ENCODE assay signal across 20 mouse cellular contexts in the genomic region with DNA sequence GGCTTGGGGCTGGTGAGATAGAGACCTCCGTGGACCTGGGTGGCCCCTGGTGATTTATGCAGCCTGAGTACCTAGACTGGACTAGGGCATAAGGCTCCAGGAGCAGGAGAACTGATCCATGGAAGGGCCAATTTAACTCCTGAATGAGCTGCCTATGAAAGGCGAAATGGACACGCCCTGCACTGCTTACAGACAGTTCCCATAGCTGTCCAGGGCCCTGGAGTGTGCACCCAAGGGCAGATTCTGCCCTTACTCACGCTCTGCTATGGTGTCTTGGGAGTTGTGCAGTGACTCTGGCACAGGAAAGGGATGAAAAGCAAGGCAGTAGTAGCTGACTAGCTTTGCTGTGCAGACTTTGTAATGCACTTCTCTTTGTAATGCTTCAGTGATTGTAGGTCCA. TPM values are rescaled to one million over a fixed set of nuclear protein-coding genes. Genes with fewer than 3 reads are reported as not detected.
DNase-seq lines count a peak whose midpoint lies in the region; ATAC-seq and TF ChIP-seq lines count a peak whose summit lies in the region.
"Had no signal": no experiment of that assay in that cellular context is flagged by ENCODE, and none has a peak within 500 bp of the region (broad histone marks: within the 10 kb centered on the region; RNA-seq: fewer than 3 reads in every experiment).

No protein-coding gene starts in this region.

- H3K36me3 ChIP-seq in heart, postnatal 0 days (replicated peaks; ENCODE audit: control insufficient read depth, insufficient read depth, low read length): peaks cover 49% of the 10 kb centered on the region
- peaks cover 11% of the 10 kb centered on the region; the same call in 1 of the 2 replicates for H3K36me3 ChIP-seq in intestine, postnatal 0 days (ENCODE audit: control insufficient read depth, insufficient read depth)
- H3K36me3 ChIP-seq in stomach, postnatal 0 days (ENCODE audit: control insufficient read depth, insufficient read depth, low read length): peaks cover 5% of the 10 kb centered on the region; the same call in 1 of the 2 replicates
- H3K36me3 ChIP-seq in hindbrain, embryonic 12.5 days: 0 out of 2 replicates have a peak, but pooled peaks cover 4% of the 10 kb centered on the region

- ATAC-seq in heart, postnatal 0 days (ENCODE audit: insufficient read depth, low read depth): no peak
- ATAC-seq in intestine, postnatal 0 days: no peak
- no peak for ATAC-seq in stomach, postnatal 0 days (ENCODE audit: low FRiP score, low TSS enrichment)
- no peak for ATAC-seq in hindbrain, embryonic 12.5 days (ENCODE audit: low FRiP score)

- H3K4me1 ChIP-seq in heart, postnatal 0 days (ENCODE audit: control insufficient read depth, insufficient read depth): peaks cover 35% of the 10 kb centered on the region
- peaks cover 24% of the 10 kb centered on the region for H3K4me1 ChIP-seq in intestine, postnatal 0 days (replicated peaks; ENCODE audit: control insufficient read depth, insufficient read depth, low read length)
- peaks cover 11% of the 10 kb centered on the region for H3K4me1 ChIP-seq in stomach, postnatal 0 days (replicated peaks; ENCODE audit: control insufficient read depth, insufficient read depth)
- 0 out of 2 replicates have a peak, but pooled peaks cover under 1% of the 10 kb centered on the region for H3K4me1 ChIP-seq in hindbrain, embryonic 12.5 days

- WGBS in heart, postnatal 0 days: 71% methylated on average over 4 of the region's 4 CpGs
- 44% methylated on average over 4 of the region's 4 CpGs for WGBS in intestine, postnatal 0 days
- WGBS in stomach, postnatal 0 days: 60% methylated on average over 4 of the region's 4 CpGs
- WGBS in hindbrain, embryonic 12.5 days: 77% methylated on average over 4 of the region's 4 CpGs

- H3K4me2 ChIP-seq in heart, postnatal 0 days (ENCODE audit: low read depth, low read length): peak overlapping the region; percentile 17; the same call in 1 of the 2 replicates
- H3K4me2 ChIP-seq in intestine, postnatal 0 days (replicated peaks; ENCODE audit: low read depth): no peak overlapping the region
- H3K4me2 ChIP-seq in stomach, postnatal 0 days (replicated peaks; ENCODE audit: low read depth): no peak overlapping the region
- no peak overlapping the region for H3K4me2 ChIP-seq in hindbrain, embryonic 12.5 days (replicated peaks)
- H3K4me2 ChIP-seq: embryonic facial prominence, embryonic 15.5 days; heart, embryonic 13.5 days; hindbrain, embryonic 14.5 days; liver, embryonic 13.5 days; lung, embryonic 15.5 days had no signal

- no peaks in the 10 kb centered on the region for H3K27me3 ChIP-seq in heart, postnatal 0 days (ENCODE audit: control insufficient read depth, insufficient read depth, low read length)
- H3K27me3 ChIP-seq in intestine, postnatal 0 days (replicated peaks; ENCODE audit: control insufficient read depth, insufficient read depth, low read length): no peaks in the 10 kb centered on the region
- no peaks in the 10 kb centered on the region for H3K27me3 ChIP-seq in stomach, postnatal 0 days (ENCODE audit: control insufficient read depth, insufficient read depth, low read length)
- H3K27me3 ChIP-seq in hindbrain, embryonic 12.5 days: peaks cover under 1% of the 10 kb centered on the region
- H3K27me3 ChIP-seq: heart, embryonic 13.5 days; lung, embryonic 15.5 days had no signal

- DNase-seq in heart, postnatal 0 days (ENCODE audit: low spot score): no peak
- DNase-seq in heart, postnatal 10 days: no peak
- peak; percentile 49 for DNase-seq in kidney, postnatal 10 days
- no peak for DNase-seq in stomach, postnatal 0 days (ENCODE audit: low spot score)
- no peak for DNase-seq in cerebellum, adult 9-10 months
- DNase-seq: cerebellum, postnatal 14 days; embryo, embryonic 11 days; gastrocnemius, postnatal 10 days; layer of hippocampus, postnatal 36 days; liver, embryonic 13.5 days; midbrain, embryonic 14.5 days; right cerebral cortex, adult 18-20 months; thymus, adult 18-20 months had no signal

- intact Hi-C loops in heart, postnatal 10 days (cut with DNase I): no loop called here

- H3K4me3 ChIP-seq in heart, postnatal 0 days (ENCODE audit: low read depth, low read length): no peak overlapping the region
- H3K4me3 ChIP-seq in intestine, postnatal 0 days (ENCODE audit: low read depth, low read length): no peak overlapping the region
- H3K4me3 ChIP-seq in stomach, postnatal 0 days (ENCODE audit: low read depth, low read length): no peak overlapping the region
- no peak overlapping the region for H3K4me3 ChIP-seq in hindbrain, embryonic 12.5 days
- H3K4me3 ChIP-seq: embryonic facial prominence, embryonic 15.5 days; forebrain, embryonic 10.5 days; heart, embryonic 13.5 days; liver, embryonic 13.5 days; lung, embryonic 15.5 days had no signal

- H3K9me3 ChIP-seq in heart, postnatal 0 days (replicated peaks; ENCODE audit: control insufficient read depth, low read length): no peaks in the 10 kb centered on the region
- no peaks in the 10 kb centered on the region for H3K9me3 ChIP-seq in intestine, postnatal 0 days (ENCODE audit: control insufficient read depth)
- no peaks in the 10 kb centered on the region for H3K9me3 ChIP-seq in stomach, postnatal 0 days (ENCODE audit: control insufficient read depth, low read length)
- H3K9me3 ChIP-seq in hindbrain, embryonic 12.5 days (replicated peaks): no peaks in the 10 kb centered on the region
- H3K9me3 ChIP-seq: embryonic facial prominence, embryonic 15.5 days; forebrain, embryonic 10.5 days; heart, embryonic 13.5 days; liver, embryonic 13.5 days; lung, embryonic 15.5 days had no signal

- no peak for TF ChIP-seq CTCF in heart, postnatal 0 days (IDR thresholded peaks at IDR 0.05; ENCODE audit: low read depth)
- no peak for TF ChIP-seq CTCF in intestine, postnatal 0 days (IDR thresholded peaks at IDR 0.05; ENCODE audit: low read depth)
- TF ChIP-seq CTCF in stomach, postnatal 0 days (IDR thresholded peaks at IDR 0.05; ENCODE audit: low read depth): no peak

- no peak overlapping the region for H3K27ac ChIP-seq in heart, postnatal 0 days (ENCODE audit: low read depth)
- H3K27ac ChIP-seq in intestine, postnatal 0 days (ENCODE audit: low read depth, low read length): peak overlapping the region; percentile 77; the same call in 1 of the 2 replicates
- peak overlapping the region; percentile 5; the same call in 1 of the 2 replicates for H3K27ac ChIP-seq in stomach, postnatal 0 days (replicated peaks)
- no peak overlapping the region for H3K27ac ChIP-seq in hindbrain, embryonic 12.5 days
- H3K27ac ChIP-seq: embryonic facial prominence, embryonic 15.5 days; forebrain, embryonic 10.5 days; hindbrain, embryonic 14.5 days; liver, embryonic 13.5 days had no signal

- H3K9ac ChIP-seq in heart, postnatal 0 days (replicated peaks; ENCODE audit: low read depth, low read length): no peak overlapping the region
- no peak overlapping the region for H3K9ac ChIP-seq in intestine, postnatal 0 days (ENCODE audit: low read depth, low read length)
- H3K9ac ChIP-seq in stomach, postnatal 0 days (ENCODE audit: low read length): no peak overlapping the region
- H3K9ac ChIP-seq in hindbrain, embryonic 12.5 days: no peak overlapping the region
- H3K9ac ChIP-seq: embryonic facial prominence, embryonic 15.5 days; heart, embryonic 13.5 days; hindbrain, embryonic 14.5 days; liver, embryonic 13.5 days; lung, embryonic 15.5 days had no signal

- TF ChIP-seq EP300 in heart, postnatal 0 days (IDR thresholded peaks at IDR 0.05; ENCODE audit: low read depth): no peak
- no peak for TF ChIP-seq EP300 in stomach, postnatal 0 days (optimal IDR thresholded peaks at IDR 0.05)

RNA-seq across cellular contexts. Expression of gene Fzd4, which starts 6.1 kb away (rescaled TPM):
- total RNA-seq in heart, postnatal 0 days (2014; rRNA removed; ENCODE audit: low replicate concordance): 16.0 and 18.0 TPM in 2 replicates
- 9.3 and 9.6 TPM in 2 replicates for polyA plus RNA-seq in heart, postnatal 0 days (2015; fragmentation: Nextera tagmentation; extraction: Ambion mirVana)
- total RNA-seq in heart, postnatal 10 days (2021): 10 to 100 TPM; 46.3 to 49.3 TPM
- polyA plus RNA-seq in intestine, postnatal 0 days (2015; fragmentation: Nextera tagmentation; extraction: Ambion mirVana): 6.4 and 7.3 TPM in 2 replicates
- polyA plus RNA-seq in stomach, postnatal 0 days (2015; fragmentation: Nextera tagmentation; extraction: Ambion mirVana): 7.5 and 8.1 TPM in 2 replicates
- polyA plus RNA-seq in hindbrain, embryonic 12.5 days (2016; fragmentation: Nextera tagmentation; extraction: Ambion mirVana): 4.6 and 5.9 TPM in 2 replicates

RNA-seq across cellular contexts. Expression of gene Tmem135, which starts 6.3 kb away (rescaled TPM):
- total RNA-seq in heart, postnatal 0 days (2014; rRNA removed; ENCODE audit: low replicate concordance): 20.6 and 70.6 TPM in 2 replicates
- polyA plus RNA-seq in heart, postnatal 0 days (2015; fragmentation: Nextera tagmentation; extraction: Ambion mirVana): 30.9 and 31.6 TPM in 2 replicates
- 10 to 100 TPM; 54.0 to 60.8 TPM for total RNA-seq in heart, postnatal 10 days (2021)
- polyA plus RNA-seq in intestine, postnatal 0 days (2015; fragmentation: Nextera tagmentation; extraction: Ambion mirVana): 57.9 and 72.0 TPM in 2 replicates
- 21.0 and 21.2 TPM in 2 replicates for polyA plus RNA-seq in stomach, postnatal 0 days (2015; fragmentation: Nextera tagmentation; extraction: Ambion mirVana)
- polyA plus RNA-seq in hindbrain, embryonic 12.5 days (2016; fragmentation: Nextera tagmentation; extraction: Ambion mirVana): 21.9 and 22.8 TPM in 2 replicates

Comparison
In these comparisons a context has a peak if more than half of its experiments do, and no peak if none do; other contexts are left out.
1. H3K27ac ChIP-seq: peak in intestine, postnatal 0 days (single experiment) and stomach, postnatal 0 days (single experiment); none in heart, postnatal 0 days (single experiment) and hindbrain, embryonic 12.5 days (single experiment).